Mouse (Mus musculus): ENCODE measurements around the gene Slc10a6.

DNA sequence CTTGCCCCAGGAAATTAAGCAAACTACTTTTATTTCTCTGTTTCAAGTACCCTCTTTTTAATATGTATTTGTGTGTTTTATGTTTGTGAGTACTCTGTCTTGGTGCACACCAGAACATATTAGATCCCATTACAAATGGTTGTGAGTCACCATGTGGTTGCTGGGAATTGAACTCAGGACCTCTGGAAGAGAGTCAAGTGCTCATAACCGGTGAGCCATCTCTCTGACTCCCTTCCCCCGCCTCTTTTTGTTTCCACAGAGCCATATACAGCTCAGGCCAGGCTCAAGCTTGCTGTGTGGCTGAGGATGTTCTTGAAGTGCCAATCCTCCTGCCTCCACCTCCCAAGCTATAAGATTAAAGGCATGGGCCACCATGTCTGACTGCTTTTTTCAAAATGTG lies 36.7 kb upstream of the Slc10a6 start:
- TF ChIP-seq CTCF (IDR thresholded peaks at IDR 0.05; ENCODE audit: extremely low read depth, insufficient read depth, low read length) (no peak), POLR2A (IDR thresholded peaks at IDR 0.05; ENCODE audit: extremely low read depth, insufficient read depth, low read length) (no peak)
